Mouse (Mus musculus) megakaryocyte, embryonic 14.5 days (primary cell): Measurements from ENCODE around the gene Sec11a. TPM values are rescaled to one million over a fixed set of nuclear protein-coding genes. Genes with fewer than 3 reads are reported as not detected.

ENCODE experiments used
- H3K27me3 ChIP-seq: replicated peaks from 2 replicates; pipeline ENCODE3; 2012; ENCODE audit warnings: inconsistent platforms
- H3K36me3 ChIP-seq: replicated peaks from 2 replicates; pipeline ENCODE3; 2012; ENCODE audit warnings: low read length, inconsistent platforms, mixed read lengths
- H3K4me1 ChIP-seq: 2 replicates; pipeline ENCODE4 v1.6.1; 2012; ENCODE audit warnings: inconsistent platforms
- H3K4me3 ChIP-seq: replicated peaks from 2 replicates; pipeline ENCODE3; 2012; ENCODE audit warnings: moderate library complexity, mild to moderate bottlenecking, inconsistent platforms
- H3K9me3 ChIP-seq: 2 replicates; pipeline ENCODE4 v1.6.1; 2012; ENCODE audit warnings: inconsistent platforms
- FLI1 ChIP-seq: IDR thresholded peaks from 2 replicates; pipeline ENCODE4 v1.6.1; 2012; ENCODE audit warnings: low read length, inconsistent platforms, mixed read lengths
- GATA1 ChIP-seq: IDR thresholded peaks from 3 replicates; pipeline ENCODE4 v1.6.1; 2012; ENCODE audit warnings: mixed read lengths, low read length, inconsistent platforms, borderline replicate concordance
- polyA plus RNA-seq: library from polyadenylated mRNA; stranded (reverse); fragments of >175 nt; gene quantifications from 2 replicates; pipeline ENCODE4 v1.2.3, GENCODE M21; 2012; ENCODE audit warnings: low replicate concordance; ENCODE audit not compliant: insufficient read depth

Sec11a gene
- polyA plus RNA-seq, 1 experiment: 6.9 TPM

DNA sequence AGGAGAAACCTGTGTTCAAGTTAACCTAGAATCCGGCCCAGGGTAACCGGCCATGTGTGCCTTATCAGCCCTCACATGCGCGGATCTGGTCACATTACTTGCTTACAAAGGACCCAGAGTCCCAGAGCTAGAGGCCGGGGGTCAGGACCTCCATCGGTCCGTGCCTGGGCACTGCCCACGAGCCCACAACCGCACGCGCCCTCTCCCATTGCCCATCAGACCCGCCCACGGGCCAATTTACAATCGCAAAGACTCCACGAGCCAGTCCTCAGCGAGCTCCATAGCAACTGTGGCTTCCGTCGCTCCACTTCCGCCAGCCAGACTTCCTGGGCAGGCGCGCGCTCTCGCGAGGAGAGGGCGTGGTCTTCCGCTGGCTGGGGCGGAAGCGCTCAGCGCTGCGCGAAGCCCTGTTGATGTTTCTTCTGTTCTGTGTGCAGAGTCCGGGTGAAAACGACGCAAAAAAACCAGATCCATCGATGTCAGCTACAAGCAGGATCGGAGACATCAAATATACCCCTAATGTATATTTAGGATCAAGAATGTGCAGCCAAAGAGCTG lies 46.6 kb downstream of the Sec11a start, which contains the start of gene Wdr73:
Gene Wdr73, minus strand, starts transcription at position 326 of the 558 bp plus-strand sequence.
- peak; percentile 65; the same call in 1 of the 2 replicates for TF ChIP-seq FLI1
- TF ChIP-seq GATA1: no peak
- Histone ChIP-seq H3K4me1 (peaks cover 73% of the 10 kb centered on the region), H3K4me3 (peak within 1 kb of the TSS; percentile 96), H3K9me3 (no peaks in the 10 kb centered on the region), H3K36me3 (peaks cover 57% of the 10 kb centered on the region), H3K27me3 (no peaks in the 10 kb centered on the region)

- no peak for TF ChIP-seq GATA1
- TF ChIP-seq FLI1: no peak
- Histone ChIP-seq H3K27me3 (no peaks in the 10 kb centered on the region), H3K4me1 (peaks cover 66% of the 10 kb centered on the region), H3K9me3 (no peaks in the 10 kb centered on the region), H3K36me3 (peaks cover 67% of the 10 kb centered on the region), H3K4me3 (no peak overlapping the region)
These were observed 49.9 kb downstream of the Sec11a start for GRCm38 (mm10) chr7:80897721-80898120.

DNA sequence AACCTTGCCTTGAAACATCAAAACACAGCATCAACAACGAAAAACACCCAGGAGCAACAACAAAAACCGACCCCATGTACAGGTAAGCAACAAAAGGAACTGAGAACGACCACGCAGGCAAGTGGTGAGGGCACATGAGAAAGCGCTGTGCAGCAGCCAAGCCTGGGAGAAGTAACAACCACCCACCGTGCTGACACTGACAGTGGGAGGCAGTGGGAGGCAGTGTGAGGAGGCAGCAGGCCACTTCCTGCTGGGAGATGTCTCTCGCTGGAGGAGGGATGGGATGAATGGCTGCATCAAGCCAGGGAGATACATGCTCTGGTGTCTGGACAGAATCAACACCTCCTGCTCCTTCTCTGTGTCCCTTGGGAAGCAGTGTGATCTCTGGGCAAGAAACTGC lies 50.4 kb downstream of the Sec11a start:
- peaks cover 73% of the 10 kb centered on the region for H3K36me3 ChIP-seq
- H3K4me1 ChIP-seq: peaks cover 66% of the 10 kb centered on the region

GRCm38 (mm10) chr7:80894815-80895519 lies 52.6 kb downstream of the Sec11a start:
- peaks cover 61% of the 10 kb centered on the region for H3K4me1 ChIP-seq
- H3K9me3 ChIP-seq: no peaks in the 10 kb centered on the region
- H3K27me3 ChIP-seq: no peaks in the 10 kb centered on the region
- peaks cover 90% of the 10 kb centered on the region for H3K36me3 ChIP-seq
- TF ChIP-seq FLI1: no peak
- no peak for TF ChIP-seq GATA1
- H3K4me3 ChIP-seq: no peak overlapping the region

More for the DNA sequence above, 50.4 kb downstream of the Sec11a start:
- H3K4me3 ChIP-seq: peak overlapping the region; percentile 77
- TF ChIP-seq FLI1 (no peak), GATA1 (no peak)
- H3K27me3 ChIP-seq: no peaks in the 10 kb centered on the region
- H3K9me3 ChIP-seq: no peaks in the 10 kb centered on the region

DNA sequence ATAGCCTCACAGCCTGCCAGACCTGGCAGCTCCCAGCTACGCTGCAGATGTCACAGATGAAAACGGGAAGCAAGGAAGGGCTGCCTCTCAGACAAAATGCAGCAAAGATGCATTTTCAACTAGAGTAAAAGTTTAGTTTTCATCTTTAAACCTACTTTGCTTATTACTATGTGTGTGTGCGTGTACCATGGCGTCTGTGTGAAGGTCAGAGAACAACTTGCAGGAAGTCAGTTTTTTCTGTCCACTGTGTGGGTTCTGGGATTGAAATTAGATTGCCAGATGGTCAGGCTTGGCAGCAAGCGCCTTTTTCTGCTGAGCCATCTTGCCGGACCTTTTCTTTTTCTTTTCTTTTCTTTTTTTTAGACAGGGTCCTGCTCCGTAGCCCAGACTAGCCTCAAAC lies 53.4 kb downstream of the Sec11a start:
- H3K36me3 ChIP-seq: peaks cover 93% of the 10 kb centered on the region

DNA sequence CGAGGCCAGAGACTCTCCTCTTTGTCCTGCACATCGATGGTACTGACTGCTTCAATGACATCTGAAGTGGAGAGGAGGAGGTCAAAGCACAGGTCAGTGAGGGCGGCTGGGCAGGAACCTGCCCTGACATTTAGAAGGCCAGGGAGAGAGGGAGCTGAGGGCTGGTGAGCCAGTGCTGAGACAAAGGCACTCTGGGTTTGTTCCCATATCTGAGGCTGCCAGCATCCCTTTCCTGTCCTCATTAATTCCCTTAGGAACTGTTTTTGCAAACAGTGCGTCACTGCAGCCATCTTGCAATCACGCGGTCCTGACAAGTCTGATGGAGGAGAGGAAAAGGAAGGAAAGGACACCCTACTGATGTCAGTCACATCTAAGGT lies 53.8 kb downstream of the Sec11a start:
- Histone ChIP-seq H3K4me1 (peaks cover 67% of the 10 kb centered on the region), H3K4me3 (no peak overlapping the region), H3K36me3 (peaks cover 94% of the 10 kb centered on the region), H3K27me3 (no peaks in the 10 kb centered on the region), H3K9me3 (no peaks in the 10 kb centered on the region)
- TF ChIP-seq GATA1 (no peak), FLI1 (no peak)

More for the DNA sequence above, 53.4 kb downstream of the Sec11a start:
- H3K4me1 ChIP-seq: peaks cover 62% of the 10 kb centered on the region
- no peaks in the 10 kb centered on the region for H3K9me3 ChIP-seq
- TF ChIP-seq GATA1: no peak
- H3K27me3 ChIP-seq: no peaks in the 10 kb centered on the region
- no peak overlapping the region for H3K4me3 ChIP-seq

DNA sequence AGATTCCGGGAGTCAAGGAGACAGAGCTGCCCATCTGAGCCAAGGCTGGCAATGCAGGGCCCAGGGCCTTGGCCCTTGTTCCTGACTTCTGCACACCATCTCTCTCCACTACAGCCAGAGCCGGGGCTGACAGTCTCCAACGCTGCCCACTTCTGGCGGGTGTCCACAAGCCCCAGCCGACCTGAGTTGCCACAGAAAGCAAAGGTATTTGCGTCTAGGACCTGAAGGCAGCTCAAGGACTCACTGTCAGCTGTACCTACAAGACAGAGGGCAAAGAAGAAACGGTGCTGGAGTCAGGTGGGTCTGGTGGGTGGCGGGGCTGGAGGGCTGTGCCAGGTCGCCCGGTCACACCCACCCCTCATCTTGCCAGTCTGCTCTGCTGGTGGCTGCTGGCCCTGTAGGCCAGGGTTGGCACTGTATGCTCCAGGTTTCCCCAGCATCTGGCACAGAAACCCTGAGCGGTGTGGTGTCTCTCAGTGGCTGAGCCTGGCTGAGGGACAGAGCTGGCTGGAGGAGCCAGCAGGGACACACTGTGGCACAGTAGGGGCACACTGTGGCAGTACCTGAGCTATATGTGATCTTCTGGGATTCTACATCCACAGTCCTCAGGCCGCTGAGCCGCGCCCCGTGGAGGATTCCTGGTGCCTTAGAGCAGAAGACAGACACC lies 54.4 kb downstream of the Sec11a start:
- H3K4me3 ChIP-seq: no peak overlapping the region
- no peaks in the 10 kb centered on the region for H3K27me3 ChIP-seq
- peaks cover 94% of the 10 kb centered on the region for H3K36me3 ChIP-seq
- H3K4me1 ChIP-seq: peaks cover 69% of the 10 kb centered on the region
- TF ChIP-seq FLI1: no peak
- no peak for TF ChIP-seq GATA1
- H3K9me3 ChIP-seq: no peaks in the 10 kb centered on the region

- no peaks in the 10 kb centered on the region for H3K9me3 ChIP-seq
- peaks cover 47% of the 10 kb centered on the region for H3K4me1 ChIP-seq
- TF ChIP-seq FLI1 (no peak), GATA1 (no peak)
- no peak overlapping the region for H3K4me3 ChIP-seq
- no peaks in the 10 kb centered on the region for H3K27me3 ChIP-seq
- peaks cover 65% of the 10 kb centered on the region for H3K36me3 ChIP-seq
These were observed 57.7 kb downstream of the Sec11a start for GRCm38 (mm10) chr7:80889841-80890241.

- Histone ChIP-seq H3K9me3 (no peaks in the 10 kb centered on the region), H3K27me3 (no peaks in the 10 kb centered on the region), H3K4me1 (peaks cover 44% of the 10 kb centered on the region), H3K36me3 (peaks cover 57% of the 10 kb centered on the region), H3K4me3 (no peak overlapping the region)
- no peak for TF ChIP-seq GATA1
- TF ChIP-seq FLI1: no peak
These were observed 58.5 kb downstream of the Sec11a start for GRCm38 (mm10) chr7:80889021-80889511.

DNA sequence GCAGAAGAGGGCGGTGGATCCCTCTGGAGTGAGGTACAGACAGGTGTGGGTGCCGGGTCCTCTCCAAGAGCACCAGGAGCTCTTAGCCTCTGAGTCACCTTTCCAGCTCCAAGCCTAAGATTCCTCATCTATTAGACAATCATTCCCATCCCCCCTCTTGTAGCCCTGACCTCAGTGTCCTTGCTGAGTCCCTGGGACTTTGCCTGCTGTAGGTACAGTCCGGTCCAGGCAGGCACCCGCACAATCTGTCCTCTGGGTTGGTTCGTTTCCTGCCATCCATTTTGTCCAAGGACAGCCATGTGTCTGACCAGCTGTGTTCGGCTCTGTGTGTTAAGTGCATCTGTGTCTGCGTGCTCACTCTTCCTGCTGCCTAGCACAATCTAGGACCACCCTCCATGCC lies 59.0 kb downstream of the Sec11a start:
- Histone ChIP-seq H3K36me3 (peaks cover 52% of the 10 kb centered on the region), H3K9me3 (no peaks in the 10 kb centered on the region), H3K4me3 (no peak overlapping the region), H3K4me1 (peaks cover 40% of the 10 kb centered on the region), H3K27me3 (no peaks in the 10 kb centered on the region)
- TF ChIP-seq GATA1 (no peak), FLI1 (no peak)
